Comparison of ENCODE assay signal across 23 mouse cellular contexts in genomic region chr11:35558311-35558710, GRCm38 (mm10).
DNase-seq lines count a peak whose midpoint lies in the region; ATAC-seq and TF ChIP-seq lines count a peak whose summit lies in the region.
"Had no signal": no experiment of that assay in that cellular context is flagged by ENCODE, and none has a peak within 500 bp of the region (broad histone marks: within the 10 kb centered on the region; RNA-seq: fewer than 3 reads in every experiment).

No protein-coding gene starts in this region.

- H3K4me1 ChIP-seq in lung, embryonic 16.5 days (replicated peaks; ENCODE audit: control insufficient read depth, insufficient read depth, low read length): peaks cover 4% of the 10 kb centered on the region; the same call in 1 of the 2 replicates
- no peaks in the 10 kb centered on the region for H3K4me1 ChIP-seq in hindbrain, embryonic 11.5 days (replicated peaks; ENCODE audit: control insufficient read depth, insufficient read depth, low read length)
- 0 out of 2 replicates have a peak, but pooled peaks cover 3% of the 10 kb centered on the region for H3K4me1 ChIP-seq in hindbrain, postnatal 0 days (ENCODE audit: insufficient read depth, low read length)
- H3K4me1 ChIP-seq in liver, embryonic 12.5 days: no peaks in the 10 kb centered on the region

- 60% methylated on average over 2 of the region's 2 CpGs for WGBS in lung, embryonic 16.5 days
- 67% methylated on average over 2 of the region's 2 CpGs for WGBS in hindbrain, embryonic 11.5 days
- WGBS in hindbrain, postnatal 0 days: 59% methylated on average over 2 of the region's 2 CpGs
- WGBS in liver, embryonic 12.5 days (ENCODE audit: insufficient replicate concordance): 67% methylated on average over 2 of the region's 2 CpGs

- no peak overlapping the region for H3K4me2 ChIP-seq in lung, embryonic 16.5 days (ENCODE audit: low read depth, low read length)
- H3K4me2 ChIP-seq in hindbrain, embryonic 11.5 days (replicated peaks; ENCODE audit: low read depth, low read length): no peak overlapping the region
- H3K4me2 ChIP-seq in hindbrain, postnatal 0 days (ENCODE audit: low read depth, low read length): no peak overlapping the region
- no peak overlapping the region for H3K4me2 ChIP-seq in liver, embryonic 12.5 days
- H3K4me2 ChIP-seq: embryonic facial prominence, embryonic 13.5 days; forebrain, embryonic 12.5 days; heart, embryonic 12.5 days had no signal

- no peak for TF ChIP-seq CTCF in hindbrain, postnatal 0 days (IDR thresholded peaks at IDR 0.05; ENCODE audit: low read depth)

- no peak overlapping the region for H3K9ac ChIP-seq in lung, embryonic 16.5 days (ENCODE audit: low read length)
- no peak overlapping the region for H3K9ac ChIP-seq in hindbrain, embryonic 11.5 days (ENCODE audit: low read depth, low read length)
- H3K9ac ChIP-seq in hindbrain, postnatal 0 days (replicated peaks; ENCODE audit: low read length): no peak overlapping the region
- H3K9ac ChIP-seq in liver, embryonic 12.5 days: no peak overlapping the region
- H3K9ac ChIP-seq: embryonic facial prominence, embryonic 13.5 days; forebrain, embryonic 12.5 days; heart, embryonic 12.5 days had no signal

- DNase-seq in heart, adult 11 months: peak; percentile 72
- no peak for DNase-seq in heart, postnatal 25 days (ENCODE audit: low spot score)
- DNase-seq in lung, postnatal 4 days: no peak
- no peak for DNase-seq in hindbrain, embryonic 11.5 days (ENCODE audit: low spot score)
- no peak for DNase-seq in hindbrain, postnatal 0 days (ENCODE audit: low spot score)
- DNase-seq in left cerebral cortex, postnatal 25 days (ENCODE audit: low spot score in 2 of 2): no peak
- DNase-seq: adrenal gland, postnatal 14 days; B cell, adult 2 months; cerebellum, adult 11-12 months; cerebellum, adult 9-10 months; cerebellum, postnatal 36 days; gastrocnemius, postnatal 10 days; heart, postnatal 36 days had no signal

- H3K4me3 ChIP-seq in lung, embryonic 16.5 days (ENCODE audit: low read length): no peak overlapping the region
- H3K4me3 ChIP-seq in hindbrain, embryonic 11.5 days (ENCODE audit: low read depth, low read length): no peak overlapping the region
- no peak overlapping the region for H3K4me3 ChIP-seq in hindbrain, postnatal 0 days (ENCODE audit: low read length)
- H3K4me3 ChIP-seq in liver, embryonic 12.5 days: no peak overlapping the region
- H3K4me3 ChIP-seq: embryonic facial prominence, embryonic 13.5 days; forebrain, embryonic 12.5 days; heart, embryonic 12.5 days had no signal

- no peaks in the 10 kb centered on the region for H3K36me3 ChIP-seq in lung, embryonic 16.5 days (ENCODE audit: control insufficient read depth, insufficient read depth, low read length)
- H3K36me3 ChIP-seq in hindbrain, embryonic 11.5 days (ENCODE audit: control insufficient read depth, insufficient read depth, low read length): no peaks in the 10 kb centered on the region
- H3K36me3 ChIP-seq in hindbrain, postnatal 0 days (ENCODE audit: insufficient read depth, low read length): no peaks in the 10 kb centered on the region
- H3K36me3 ChIP-seq in liver, embryonic 12.5 days: no peaks in the 10 kb centered on the region
- H3K36me3 ChIP-seq: embryonic facial prominence, embryonic 13.5 days; forebrain, embryonic 12.5 days; G1E; heart, embryonic 12.5 days had no signal

- no peaks in the 10 kb centered on the region for H3K9me3 ChIP-seq in lung, embryonic 16.5 days (ENCODE audit: control insufficient read depth, low read length)
- H3K9me3 ChIP-seq in hindbrain, embryonic 11.5 days (ENCODE audit: control insufficient read depth, low read length): no peaks in the 10 kb centered on the region
- no peaks in the 10 kb centered on the region for H3K9me3 ChIP-seq in hindbrain, postnatal 0 days (ENCODE audit: low read length)
- no peaks in the 10 kb centered on the region for H3K9me3 ChIP-seq in liver, embryonic 12.5 days (replicated peaks)
- H3K9me3 ChIP-seq: embryonic facial prominence, embryonic 13.5 days; forebrain, embryonic 12.5 days; heart, embryonic 12.5 days had no signal

- no peak overlapping the region for H3K27ac ChIP-seq in lung, embryonic 16.5 days (ENCODE audit: low read length)
- H3K27ac ChIP-seq in hindbrain, embryonic 11.5 days (ENCODE audit: low read depth, low read length): no peak overlapping the region
- no peak overlapping the region for H3K27ac ChIP-seq in hindbrain, postnatal 0 days
- H3K27ac ChIP-seq in liver, embryonic 12.5 days: no peak overlapping the region
- H3K27ac ChIP-seq: embryonic facial prominence, embryonic 13.5 days; forebrain, embryonic 12.5 days had no signal

- peak; percentile 18; the same call in 1 of the 2 replicates for ATAC-seq in lung, embryonic 16.5 days (ENCODE audit: low read depth)
- ATAC-seq in hindbrain, embryonic 11.5 days (ENCODE audit: low FRiP score): 0 out of 2 replicates have a peak, but pooled peaks have one; percentile 33
- 0 out of 2 replicates have a peak, but pooled peaks have one; percentile 21 for ATAC-seq in hindbrain, postnatal 0 days
- ATAC-seq in liver, embryonic 12.5 days: no peak
- ATAC-seq: activated CD4-positive, CD25-positive, alpha-beta regulatory T cell, adult 4 months; CD4-positive, CD25-positive, alpha-beta regulatory T cell, adult 4 months; forebrain, embryonic 16.5 days; Patski had no signal

- H3K27me3 ChIP-seq in lung, embryonic 16.5 days (ENCODE audit: control insufficient read depth, insufficient read depth, low read depth, low read length): peaks cover 34% of the 10 kb centered on the region
- no peaks in the 10 kb centered on the region for H3K27me3 ChIP-seq in hindbrain, embryonic 11.5 days (ENCODE audit: control insufficient read depth, insufficient read depth, low read length)
- no peaks in the 10 kb centered on the region for H3K27me3 ChIP-seq in hindbrain, postnatal 0 days (ENCODE audit: insufficient read depth, low read length)
- H3K27me3 ChIP-seq in liver, embryonic 12.5 days (replicated peaks): 0 out of 2 replicates have a peak, but pooled peaks cover 3% of the 10 kb centered on the region
- H3K27me3 ChIP-seq: embryonic facial prominence, embryonic 13.5 days; heart, embryonic 12.5 days had no signal

- intact Hi-C loops in heart, postnatal 25 days (cut with DNase I): no loop called here
- intact Hi-C loops in left cerebral cortex, postnatal 25 days (cut with DNase I): no loop called here
